Mouse (Mus musculus): Measurements from ENCODE around the gene Lta.

GRCm38 (mm10) chr17:35232043-35232442 is 26.9 kb upstream of the Lta start:
- TF ChIP-seq POLR2A (IDR thresholded peaks at IDR 0.05; ENCODE audit: low read depth, low read length) (no peak), CTCF (conservative IDR thresholded peaks at IDR 0.05; ENCODE audit: insufficient read depth, insufficient read length, low read depth, low read length) (peak; percentile 89)

Measured in kidney, adult 2 months (tissue).